Mouse (Mus musculus): ENCODE measurements around the gene Osm. TPM values are rescaled to one million over a fixed set of nuclear protein-coding genes. Genes with fewer than 3 reads are reported as not detected.

Osm gene
- polyA plus RNA-seq, 1 experiment from 2014 or later = not detected

GRCm38 (mm10) chr11:4262847-4263246 is 26.6 kb downstream of the Osm start:
- no peak overlapping the region for H3K4me2 ChIP-seq (replicated peaks)
- H3K9ac ChIP-seq = no peak overlapping the region
- no peaks in the 10 kb centered on the region for H3K36me3 ChIP-seq
- peaks cover 49% of the 10 kb centered on the region for H3K4me1 ChIP-seq
- H3K27ac ChIP-seq = no peak overlapping the region
- no peaks in the 10 kb centered on the region for H3K9me3 ChIP-seq
- no peak for ATAC-seq (ENCODE audit: insufficient number of reproducible peaks, insufficient read depth, low FRiP score, low TSS enrichment)
- WGBS = 6% methylated on average over 7 of the region's 7 CpGs
- H3K27me3 ChIP-seq = peaks cover 47% of the 10 kb centered on the region
- no peak overlapping the region for H3K4me3 ChIP-seq

DNA sequence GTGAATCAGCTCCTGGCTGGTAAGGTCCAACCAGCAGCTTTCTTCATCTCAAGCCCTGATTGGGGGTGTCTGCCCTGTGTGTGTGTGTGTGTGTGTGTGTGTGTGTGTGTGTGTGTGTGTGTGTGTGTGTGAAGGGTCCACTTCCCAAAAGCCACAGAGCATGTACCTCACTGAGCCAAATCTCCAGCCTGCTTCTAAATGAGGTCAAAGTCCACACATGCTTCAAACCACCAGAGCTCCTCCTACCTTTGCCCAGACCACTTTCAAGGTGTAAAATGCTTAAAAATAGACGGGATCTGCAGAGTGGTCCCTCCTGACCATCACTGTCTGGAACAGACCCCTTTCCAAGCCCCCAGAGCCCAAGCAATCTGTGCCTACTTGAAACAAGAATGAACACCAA is 27.1 kb downstream of the Osm start:
- WGBS = 9% methylated on average over 1 of the region's 1 CpGs

GRCm38 (mm10) chr11:4264066-4264465 is 27.8 kb downstream of the Osm start:
- Histone ChIP-seq H3K27ac (no peak overlapping the region), H3K4me1 (peaks cover 49% of the 10 kb centered on the region), H3K4me3 (no peak overlapping the region)

More for the DNA sequence above, 27.1 kb downstream of the Osm start:
- Histone ChIP-seq H3K27me3 (peaks cover 51% of the 10 kb centered on the region), H3K36me3 (no peaks in the 10 kb centered on the region), H3K27ac (no peak overlapping the region), H3K4me2 (replicated peaks) (no peak overlapping the region), H3K4me1 (peaks cover 49% of the 10 kb centered on the region), H3K4me3 (no peak overlapping the region), H3K9ac (no peak overlapping the region), H3K9me3 (no peaks in the 10 kb centered on the region)
- ATAC-seq (ENCODE audit: insufficient number of reproducible peaks, insufficient read depth, low FRiP score, low TSS enrichment) = no peak

DNA sequence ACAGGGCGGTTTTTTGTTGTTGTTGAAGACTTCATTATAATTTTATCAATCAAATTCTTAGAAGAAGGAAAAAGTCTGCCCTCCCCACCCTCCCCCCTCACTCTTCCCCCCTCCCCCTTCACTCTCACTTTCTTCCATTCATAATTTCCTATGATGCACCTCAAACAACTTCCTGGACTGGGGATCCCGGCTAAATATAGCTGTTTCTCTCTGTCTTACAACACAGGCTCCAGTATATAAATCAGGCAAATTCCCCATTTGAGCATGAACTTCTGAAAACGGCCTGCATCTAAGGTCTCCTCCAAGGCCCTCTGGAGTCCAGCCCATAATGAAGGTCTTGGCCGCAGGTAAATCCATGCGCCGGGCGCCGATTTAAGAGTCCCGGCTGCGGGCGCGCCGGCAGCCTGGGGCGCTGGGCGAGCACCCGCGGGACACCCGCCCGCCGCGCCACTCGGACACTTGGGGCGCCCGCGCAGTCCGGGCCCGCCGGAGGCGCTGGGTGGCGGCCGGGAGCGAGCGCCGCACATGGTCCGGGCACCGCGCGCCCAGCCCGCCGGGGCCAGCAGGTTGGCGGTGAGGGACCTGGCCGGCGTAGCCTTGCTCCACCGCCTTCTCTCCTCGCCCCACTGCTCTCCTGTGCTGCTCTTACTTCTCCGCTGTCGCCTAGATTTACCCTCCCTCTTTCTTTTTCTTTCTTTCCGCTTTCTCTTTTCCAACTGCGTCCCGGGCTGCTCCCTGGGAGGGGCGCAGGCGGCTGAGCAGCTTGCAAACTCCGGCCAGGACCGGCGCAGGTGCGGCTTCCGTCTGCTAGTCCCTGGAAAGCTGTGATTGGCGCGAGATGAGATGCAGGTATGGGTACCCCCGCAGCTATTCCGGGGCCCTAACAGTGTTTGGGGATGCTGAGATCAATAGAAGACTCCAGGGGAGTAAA is 30.3 kb downstream of the Osm start:
- H3K4me3 ChIP-seq = peak overlapping the region; percentile 54
- no peak overlapping the region for H3K27ac ChIP-seq
- no peaks in the 10 kb centered on the region for H3K36me3 ChIP-seq
- H3K27me3 ChIP-seq = peaks cover 65% of the 10 kb centered on the region
- peaks cover 45% of the 10 kb centered on the region for H3K4me1 ChIP-seq
- H3K9ac ChIP-seq = peak overlapping the region; percentile 50
- 1% methylated on average over 61 of the region's 61 CpGs for WGBS
- ATAC-seq (ENCODE audit: insufficient number of reproducible peaks, insufficient read depth, low FRiP score, low TSS enrichment) = no peak
- H3K9me3 ChIP-seq = no peaks in the 10 kb centered on the region
- H3K4me2 ChIP-seq (replicated peaks) = peak overlapping the region; percentile 95

More at GRCm38 (mm10) chr11:4264066-4264465, 27.8 kb downstream of the Osm start:
- H3K9me3 ChIP-seq = no peaks in the 10 kb centered on the region
- no peaks in the 10 kb centered on the region for H3K36me3 ChIP-seq
- WGBS = 57% methylated on average over 7 of the region's 7 CpGs
- H3K4me2 ChIP-seq (replicated peaks) = no peak overlapping the region
- no peak overlapping the region for H3K9ac ChIP-seq
- no peak for ATAC-seq (ENCODE audit: insufficient number of reproducible peaks, insufficient read depth, low FRiP score, low TSS enrichment)
- peaks cover 59% of the 10 kb centered on the region for H3K27me3 ChIP-seq

GRCm38 (mm10) chr11:4267202-4267578 is 31.0 kb downstream of the Osm start:
- Histone ChIP-seq H3K4me1 (peaks cover 40% of the 10 kb centered on the region), H3K9ac (no peak overlapping the region), H3K36me3 (no peaks in the 10 kb centered on the region), H3K27me3 (peaks cover 65% of the 10 kb centered on the region), H3K4me3 (peak overlapping the region; percentile 54), H3K9me3 (no peaks in the 10 kb centered on the region), H3K27ac (no peak overlapping the region), H3K4me2 (replicated peaks) (peak overlapping the region; percentile 95)
- 3% methylated on average over 13 of the region's 13 CpGs for WGBS
- no peak for ATAC-seq (ENCODE audit: insufficient number of reproducible peaks, insufficient read depth, low FRiP score, low TSS enrichment)

DNA sequence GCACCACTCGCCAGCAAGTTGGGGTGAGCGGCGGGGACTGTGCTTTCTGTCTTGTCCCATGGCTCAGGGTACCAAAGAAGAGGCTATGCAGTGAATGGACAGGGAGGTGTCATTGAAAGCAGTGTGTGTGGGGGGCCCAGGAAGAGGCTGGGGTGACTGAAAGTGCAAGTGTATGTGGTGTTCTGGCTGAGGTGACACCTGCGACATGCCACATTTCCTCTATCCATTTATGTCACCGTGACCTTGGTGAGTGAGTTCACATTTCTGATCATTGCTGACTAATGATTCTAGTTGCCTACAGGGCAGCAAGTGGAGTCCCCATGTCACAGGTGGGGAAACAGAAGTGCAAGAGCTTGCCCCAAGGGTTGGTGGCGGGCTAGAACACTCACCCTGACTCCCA is 32.3 kb downstream of the Osm start:
- 89% methylated on average over 6 of the region's 6 CpGs for WGBS
- Histone ChIP-seq H3K9me3 (no peaks in the 10 kb centered on the region), H3K27me3 (peaks cover 61% of the 10 kb centered on the region), H3K9ac (no peak overlapping the region), H3K4me3 (no peak overlapping the region), H3K36me3 (no peaks in the 10 kb centered on the region), H3K27ac (no peak overlapping the region), H3K4me2 (replicated peaks) (no peak overlapping the region), H3K4me1 (peaks cover 29% of the 10 kb centered on the region)
- ATAC-seq (ENCODE audit: insufficient number of reproducible peaks, insufficient read depth, low FRiP score, low TSS enrichment) = no peak

- H3K27me3 ChIP-seq = peaks cover 37% of the 10 kb centered on the region
Observed at GRCm38 (mm10) chr11:4270744-4271459, 34.7 kb downstream of the Osm start.

GRCm38 (mm10) chr11:4271544-4271943 is 35.3 kb downstream of the Osm start:
- H3K4me3 ChIP-seq = no peak overlapping the region
- no peak overlapping the region for H3K27ac ChIP-seq
- no peaks in the 10 kb centered on the region for H3K9me3 ChIP-seq
- 54% methylated on average over 11 of the region's 11 CpGs for WGBS
- ATAC-seq (ENCODE audit: insufficient number of reproducible peaks, insufficient read depth, low FRiP score, low TSS enrichment) = no peak
- peaks cover 31% of the 10 kb centered on the region for H3K27me3 ChIP-seq
- H3K36me3 ChIP-seq = no peaks in the 10 kb centered on the region
- H3K9ac ChIP-seq = no peak overlapping the region
- no peak overlapping the region for H3K4me2 ChIP-seq (replicated peaks)
- peaks cover 14% of the 10 kb centered on the region for H3K4me1 ChIP-seq

More at GRCm38 (mm10) chr11:4270744-4271459, 34.7 kb downstream of the Osm start:
- ATAC-seq (ENCODE audit: insufficient number of reproducible peaks, insufficient read depth, low FRiP score, low TSS enrichment) = peak; percentile 32; the same call in 1 of the 2 replicates
- no peaks in the 10 kb centered on the region for H3K36me3 ChIP-seq
- no peak overlapping the region for H3K4me2 ChIP-seq (replicated peaks)
- H3K9me3 ChIP-seq = no peaks in the 10 kb centered on the region
- H3K9ac ChIP-seq = no peak overlapping the region
- H3K4me1 ChIP-seq = peaks cover 21% of the 10 kb centered on the region
- H3K27ac ChIP-seq = peak overlapping the region; percentile 58
- WGBS = 21% methylated on average over 20 of the region's 20 CpGs
- no peak overlapping the region for H3K4me3 ChIP-seq

DNA sequence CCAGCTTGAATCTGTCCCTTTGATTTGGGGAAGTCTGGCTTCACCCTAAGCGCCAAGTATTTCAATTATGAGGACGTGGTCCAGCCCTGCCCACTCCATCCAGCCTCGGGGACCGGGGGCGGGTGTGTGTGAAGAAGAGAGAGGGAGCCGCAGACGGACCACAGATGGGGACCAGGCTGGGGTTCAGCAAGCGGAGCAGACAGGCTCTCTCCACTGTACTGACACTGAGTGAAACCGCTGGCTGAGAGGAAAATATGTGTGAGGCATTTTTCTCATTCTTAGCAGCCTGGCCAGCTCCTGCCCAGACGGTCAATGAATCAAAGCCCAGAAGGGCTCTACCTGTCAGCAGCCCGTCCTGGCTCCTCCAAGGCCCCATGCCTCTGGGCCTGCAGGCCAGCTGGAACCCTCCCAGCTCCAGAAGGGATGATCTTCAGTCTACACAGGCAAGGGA is 40.2 kb downstream of the Osm start:
- H3K9ac ChIP-seq = no peak overlapping the region
- no peak overlapping the region for H3K27ac ChIP-seq
- no peak for ATAC-seq (ENCODE audit: insufficient number of reproducible peaks, insufficient read depth, low FRiP score, low TSS enrichment)
- H3K4me2 ChIP-seq (replicated peaks) = no peak overlapping the region
- no peaks in the 10 kb centered on the region for H3K36me3 ChIP-seq
- H3K4me1 ChIP-seq = peaks cover under 1% of the 10 kb centered on the region; the same call in 1 of the 2 replicates
- no peaks in the 10 kb centered on the region for H3K9me3 ChIP-seq
- H3K4me3 ChIP-seq = no peak overlapping the region
- whole genome bisulfite sequencing = 58% methylated on average over 11 of the region's 11 CpGs
- no peaks in the 10 kb centered on the region for H3K27me3 ChIP-seq

DNA sequence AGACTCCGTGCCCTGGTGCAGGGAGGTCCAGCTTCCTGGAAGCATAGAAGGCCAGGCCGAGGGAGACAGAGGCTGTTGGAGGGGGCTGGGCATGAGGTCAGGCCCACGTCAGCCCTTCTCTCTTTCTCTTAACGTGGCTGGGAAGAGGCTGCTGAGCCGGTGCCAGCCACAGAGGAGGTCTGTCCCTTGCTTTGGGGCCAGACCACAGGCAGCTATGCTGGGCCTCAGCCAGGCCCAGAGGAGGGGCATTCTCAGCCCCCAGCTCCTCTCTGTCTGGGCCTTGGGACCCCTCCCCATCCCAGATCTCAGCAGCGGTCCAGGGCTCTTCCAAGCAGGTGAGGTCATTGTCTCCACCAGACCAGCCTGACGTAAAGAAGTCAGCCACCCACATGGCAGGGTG is 43.7 kb downstream of the Osm start:
- 53% methylated on average over 7 of the region's 7 CpGs for WGBS
- Histone ChIP-seq H3K9ac (no peak overlapping the region), H3K9me3 (no peaks in the 10 kb centered on the region), H3K36me3 (no peaks in the 10 kb centered on the region), H3K27ac (no peak overlapping the region), H3K4me1 (peaks cover 7% of the 10 kb centered on the region; the same call in 1 of the 2 replicates), H3K4me3 (no peak overlapping the region), H3K27me3 (no peaks in the 10 kb centered on the region), H3K4me2 (replicated peaks) (no peak overlapping the region)
- no peak; the same call in 1 of the 2 replicates for ATAC-seq (ENCODE audit: insufficient number of reproducible peaks, insufficient read depth, low FRiP score, low TSS enrichment)

DNA sequence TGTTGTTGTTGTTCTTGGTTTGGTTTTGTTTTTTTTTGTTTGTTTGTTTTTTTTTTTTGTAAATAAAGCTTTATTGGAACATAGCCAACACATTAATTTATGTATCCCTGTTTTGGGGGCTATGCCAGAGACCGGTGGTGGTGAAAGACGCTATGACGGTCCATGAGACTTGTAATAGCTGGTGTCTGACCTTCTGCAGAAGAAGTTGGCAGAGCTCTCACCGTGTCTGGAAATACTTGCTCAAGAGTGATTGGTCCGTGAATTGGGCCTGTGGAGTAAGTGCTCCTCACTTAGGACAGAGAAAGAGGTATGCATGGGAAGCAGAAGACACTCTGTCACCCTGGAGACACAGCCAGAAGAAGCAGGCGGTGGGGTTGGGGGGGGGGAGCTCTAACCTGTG is 45.6 kb downstream of the Osm start:
- peaks cover 7% of the 10 kb centered on the region; the same call in 1 of the 2 replicates for H3K4me1 ChIP-seq
- no peak overlapping the region for H3K9ac ChIP-seq
- no peak overlapping the region for H3K4me2 ChIP-seq (replicated peaks)
- no peak overlapping the region for H3K4me3 ChIP-seq
- no peak for ATAC-seq (ENCODE audit: insufficient number of reproducible peaks, insufficient read depth, low FRiP score, low TSS enrichment)
- H3K27me3 ChIP-seq = no peaks in the 10 kb centered on the region
- no peaks in the 10 kb centered on the region for H3K36me3 ChIP-seq
- H3K27ac ChIP-seq = no peak overlapping the region
- no peaks in the 10 kb centered on the region for H3K9me3 ChIP-seq
- WGBS = 83% methylated on average over 6 of the region's 6 CpGs
